In genomic region chr8:114504889-114505288, GRCm38 (mm10) we compare ENCODE assay signal across 14 mouse cellular contexts.
DNase-seq lines count a peak whose midpoint lies in the region; ATAC-seq and TF ChIP-seq lines count a peak whose summit lies in the region.
"Had no signal": no experiment of that assay in that cellular context is flagged by ENCODE, and none has a peak within 500 bp of the region (broad histone marks: within the 10 kb centered on the region; RNA-seq: fewer than 3 reads in every experiment).

No protein-coding gene starts in this region.

- H3K9me3 ChIP-seq in lung, embryonic 16.5 days (ENCODE audit: control insufficient read depth, low read length), result no peaks in the 10 kb centered on the region
- H3K9me3 ChIP-seq in lung, postnatal 0 days (ENCODE audit: low read length), result no peaks in the 10 kb centered on the region
- H3K9me3 ChIP-seq in limb, embryonic 11.5 days (ENCODE audit: control insufficient read depth, low read length), result no peaks in the 10 kb centered on the region
- H3K9me3 ChIP-seq in stomach, embryonic 14.5 days (ENCODE audit: control insufficient read depth, low read depth, low read length), result no peaks in the 10 kb centered on the region
- H3K9me3 ChIP-seq: neural tube, embryonic 12.5 days had no signal

- TF ChIP-seq EP300 in lung, postnatal 0 days (IDR thresholded peaks at IDR 0.05), result no peak

- no peak overlapping the region for H3K4me2 ChIP-seq in lung, embryonic 16.5 days (ENCODE audit: low read depth, low read length)
- no peak overlapping the region for H3K4me2 ChIP-seq in lung, postnatal 0 days (replicated peaks; ENCODE audit: low read depth, low read length)
- H3K4me2 ChIP-seq in limb, embryonic 11.5 days (ENCODE audit: low read depth, severe bottlenecking), result peak overlapping the region; percentile 15; the same call in 1 of the 2 replicates
- peak overlapping the region; percentile 18 for H3K4me2 ChIP-seq in stomach, embryonic 14.5 days (replicated peaks; ENCODE audit: low read depth, low read length)
- H3K4me2 ChIP-seq: neural tube, embryonic 12.5 days had no signal

- no peak overlapping the region for H3K4me3 ChIP-seq in lung, embryonic 16.5 days (ENCODE audit: low read length)
- H3K4me3 ChIP-seq in lung, postnatal 0 days (ENCODE audit: low read depth, low read length), result no peak overlapping the region
- H3K4me3 ChIP-seq in limb, embryonic 11.5 days (ENCODE audit: low read depth, low read length), result no peak overlapping the region
- H3K4me3 ChIP-seq in stomach, embryonic 14.5 days (ENCODE audit: low read depth, low read length), result no peak overlapping the region
- H3K4me3 ChIP-seq: left cerebral cortex, adult 2 months; neural tube, embryonic 12.5 days had no signal

- peak; percentile 31; the same call in 1 of the 2 replicates for ATAC-seq in frontal cortex, adult (ENCODE audit: low TSS enrichment)
- ATAC-seq in lung, embryonic 16.5 days (ENCODE audit: low read depth), result 0 out of 2 replicates have a peak, but pooled peaks have one; percentile 4
- ATAC-seq in lung, postnatal 0 days, result no peak
- no peak for ATAC-seq in limb, embryonic 11.5 days (ENCODE audit: insufficient number of reproducible peaks, low FRiP score, low TSS enrichment, low read depth)
- no peak for ATAC-seq in stomach, embryonic 14.5 days (ENCODE audit: insufficient number of reproducible peaks, insufficient read depth, low FRiP score, low read depth)
- ATAC-seq in granulocyte monocyte progenitor cell, adult 5-6 weeks (replicated peaks; ENCODE audit: poor library complexity, severe bottlenecking), result no peak
- ATAC-seq: Patski had no signal

- no peaks in the 10 kb centered on the region for H3K36me3 ChIP-seq in lung, embryonic 16.5 days (ENCODE audit: control insufficient read depth, insufficient read depth, low read length)
- H3K36me3 ChIP-seq in lung, postnatal 0 days (ENCODE audit: insufficient read depth, low read length), result no peaks in the 10 kb centered on the region
- no peaks in the 10 kb centered on the region for H3K36me3 ChIP-seq in limb, embryonic 11.5 days (ENCODE audit: control insufficient read depth, insufficient read depth, low read length)
- H3K36me3 ChIP-seq in stomach, embryonic 14.5 days (ENCODE audit: control insufficient read depth, insufficient read depth, low read length), result no peaks in the 10 kb centered on the region
- H3K36me3 ChIP-seq: neural tube, embryonic 12.5 days had no signal

- no peak overlapping the region for H3K27ac ChIP-seq in lung, embryonic 16.5 days (ENCODE audit: low read length)
- H3K27ac ChIP-seq in lung, postnatal 0 days (ENCODE audit: low read length), result no peak overlapping the region
- H3K27ac ChIP-seq in limb, embryonic 11.5 days (replicated peaks; ENCODE audit: low read depth, low read length), result no peak overlapping the region; the same call in 1 of the 2 replicates
- H3K27ac ChIP-seq in stomach, embryonic 14.5 days (ENCODE audit: low read length), result peak overlapping the region; percentile 48; the same call in 1 of the 2 replicates
- H3K27ac ChIP-seq: left cerebral cortex, adult 2 months; neural tube, embryonic 12.5 days had no signal

- no peak for TF ChIP-seq CTCF in lung, postnatal 0 days (IDR thresholded peaks at IDR 0.05)

- H3K9ac ChIP-seq in lung, embryonic 16.5 days (ENCODE audit: low read length), result no peak overlapping the region
- H3K9ac ChIP-seq in lung, postnatal 0 days (replicated peaks; ENCODE audit: low read depth), result no peak overlapping the region
- 0 out of 2 replicates have a peak overlapping the region, but pooled peaks have one; percentile 30 for H3K9ac ChIP-seq in limb, embryonic 11.5 days (ENCODE audit: low read length)
- H3K9ac ChIP-seq in stomach, embryonic 14.5 days (replicated peaks; ENCODE audit: low read depth, low read length), result no peak overlapping the region
- H3K9ac ChIP-seq: neural tube, embryonic 12.5 days had no signal

- no peak for DNase-seq in frontal cortex, postnatal 14 days (ENCODE audit: low spot score in 2 of 2)
- DNase-seq in lung, postnatal 0 days (ENCODE audit: low spot score), result no peak
- no peak for DNase-seq in limb, embryonic 11.5 days (ENCODE audit: low spot score)
- DNase-seq in embryo, embryonic 10 days (ENCODE audit: low spot score), result no peak
- DNase-seq: B cell, adult 2 months; lung, adult 2 months; right cerebral cortex, postnatal 4 days had no signal

- 41% methylated on average over 11 of the region's 11 CpGs for WGBS in lung, embryonic 16.5 days
- 55% methylated on average over 11 of the region's 11 CpGs for WGBS in lung, postnatal 0 days
- 36% methylated on average over 11 of the region's 11 CpGs for WGBS in limb, embryonic 11.5 days
- WGBS in stomach, embryonic 14.5 days, result 31% methylated on average over 11 of the region's 11 CpGs

- H3K27me3 ChIP-seq in lung, embryonic 16.5 days (ENCODE audit: control insufficient read depth, insufficient read depth, low read depth, low read length), result no peaks in the 10 kb centered on the region
- H3K27me3 ChIP-seq in lung, postnatal 0 days (replicated peaks; ENCODE audit: insufficient read depth, low read length), result no peaks in the 10 kb centered on the region
- no peaks in the 10 kb centered on the region for H3K27me3 ChIP-seq in limb, embryonic 11.5 days (ENCODE audit: control insufficient read depth, insufficient read depth, low read length)
- H3K27me3 ChIP-seq in stomach, embryonic 14.5 days (ENCODE audit: control insufficient read depth, insufficient read depth, low read length), result no peaks in the 10 kb centered on the region
- H3K27me3 ChIP-seq: neural tube, embryonic 12.5 days; Patski had no signal

- H3K4me1 ChIP-seq in lung, embryonic 16.5 days (replicated peaks; ENCODE audit: control insufficient read depth, insufficient read depth, low read length), result peaks cover 17% of the 10 kb centered on the region
- H3K4me1 ChIP-seq in lung, postnatal 0 days (ENCODE audit: insufficient read depth, low read depth, low read length), result peaks cover 6% of the 10 kb centered on the region; the same call in 1 of the 2 replicates
- H3K4me1 ChIP-seq in limb, embryonic 11.5 days (ENCODE audit: control insufficient read depth, insufficient read depth, low read length), result peaks cover 23% of the 10 kb centered on the region
- H3K4me1 ChIP-seq in stomach, embryonic 14.5 days (ENCODE audit: control insufficient read depth, insufficient read depth, low read length), result peaks cover 12% of the 10 kb centered on the region; the same call in 1 of the 2 replicates

Comparison
In these comparisons a context has a peak if more than half of its experiments do, and no peak if none do; other contexts are left out.
1. ATAC-seq: peak in frontal cortex, adult (single experiment) and lung, embryonic 16.5 days (single experiment); none in lung, postnatal 0 days (single experiment), limb, embryonic 11.5 days (single experiment), stomach, embryonic 14.5 days (single experiment) and granulocyte monocyte progenitor cell, adult 5-6 weeks (single experiment).
2. H3K4me2 ChIP-seq: peak in limb, embryonic 11.5 days (single experiment) and stomach, embryonic 14.5 days (single experiment); none in lung, embryonic 16.5 days (single experiment) and lung, postnatal 0 days (single experiment).